Mouse (Mus musculus) thymus, postnatal 25 days (tissue): ENCODE measurements at regions not wholly inside any gene's neighbourhood (a gene's known extent, or its start where the extent isn't known, plus 50 kb on each side); places are given as distances from the start of the nearest gene placed in this dataset.
"Not testable (repeated sequence)": the region's sequence is repeated elsewhere in the genome, so short reads cannot be mapped to it uniquely, and the experiment has no call there.

Source experiments
- DNase-seq: peaks from one replicate; pipeline ENCODE4 v3.0.0; 2022

DNA sequence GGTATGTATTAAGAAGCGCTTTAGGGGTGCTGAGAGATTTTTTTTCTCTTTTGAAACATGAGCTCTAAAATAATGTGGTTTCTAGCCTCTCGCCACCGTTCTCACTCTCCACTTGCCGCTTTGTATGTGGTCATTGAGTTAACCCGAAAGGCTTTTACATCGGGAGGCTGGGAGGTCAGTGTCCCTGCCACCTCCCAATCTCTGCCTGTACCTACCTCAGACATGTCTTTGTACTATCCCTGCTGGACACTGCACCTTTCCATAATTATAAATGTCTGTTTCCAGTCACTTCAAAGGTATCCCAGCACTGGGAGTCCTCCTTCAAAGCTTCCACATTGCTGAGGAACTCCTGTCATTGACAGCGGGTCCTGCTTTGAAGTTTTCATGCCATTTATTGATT, 347.6 kb upstream of the Tbc1d2b start:
- no peak for DNase-seq

DNA sequence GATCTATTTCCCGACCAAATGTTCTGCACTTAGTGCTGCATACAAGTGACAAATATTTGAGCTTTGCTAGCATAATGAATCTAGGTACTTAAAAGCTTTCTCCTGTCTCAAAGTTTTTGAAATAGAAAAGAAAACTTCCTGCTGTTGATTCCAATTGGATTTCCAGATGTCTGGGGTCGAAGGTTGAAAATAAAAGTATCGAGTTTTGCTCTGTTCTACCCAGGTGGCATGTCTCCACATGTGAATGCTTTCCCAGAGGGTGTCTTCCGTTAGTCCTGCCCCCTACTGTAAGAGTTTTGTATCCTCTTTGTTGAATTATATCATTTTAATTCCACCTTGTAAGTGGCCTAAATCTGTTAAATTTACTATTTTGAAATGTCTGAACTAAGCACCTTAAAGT, 327.3 kb upstream of the Tbc1d2b start:
- DNase-seq: no peak

DNA sequence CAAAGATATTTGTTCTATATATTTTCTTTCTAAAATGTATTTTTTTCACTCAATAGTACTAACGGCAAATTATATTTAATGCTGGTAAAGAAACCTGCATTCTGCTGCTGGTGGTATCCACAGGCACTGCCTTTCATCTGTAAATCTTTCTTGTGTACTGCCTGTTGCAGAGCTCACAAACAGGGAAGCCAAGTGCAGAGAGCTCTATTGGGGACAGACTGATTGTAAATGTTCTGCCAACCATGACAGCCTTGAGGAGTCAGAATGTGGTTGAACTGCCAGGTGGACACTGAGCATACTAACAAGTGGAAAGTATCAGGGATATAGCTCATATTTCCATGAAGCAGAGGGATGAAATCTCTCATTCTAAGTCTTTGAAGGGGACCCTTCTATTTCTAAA, 286.1 kb upstream of the Tbc1d2b start:
- no peak for DNase-seq

DNA sequence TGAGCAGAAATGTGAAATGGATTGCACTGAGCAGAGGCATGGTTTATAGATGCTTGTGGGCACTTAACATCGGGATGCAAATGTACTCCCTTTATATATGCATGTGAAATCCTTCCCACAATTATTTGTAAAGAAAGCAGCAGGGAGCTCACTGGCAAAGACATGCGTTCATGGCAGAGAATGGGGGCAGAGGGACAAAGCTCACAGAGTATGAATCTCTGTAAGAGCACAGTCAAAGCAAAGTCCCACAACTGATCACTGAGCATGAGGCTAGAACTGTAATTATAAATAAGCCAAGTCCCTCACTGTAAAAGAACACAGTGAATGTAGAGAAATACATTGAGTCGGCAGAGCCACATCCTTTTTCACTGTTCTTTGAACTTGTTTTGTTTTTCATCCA, 285.6 kb upstream of the Tbc1d2b start:
- DNase-seq: no peak

DNA sequence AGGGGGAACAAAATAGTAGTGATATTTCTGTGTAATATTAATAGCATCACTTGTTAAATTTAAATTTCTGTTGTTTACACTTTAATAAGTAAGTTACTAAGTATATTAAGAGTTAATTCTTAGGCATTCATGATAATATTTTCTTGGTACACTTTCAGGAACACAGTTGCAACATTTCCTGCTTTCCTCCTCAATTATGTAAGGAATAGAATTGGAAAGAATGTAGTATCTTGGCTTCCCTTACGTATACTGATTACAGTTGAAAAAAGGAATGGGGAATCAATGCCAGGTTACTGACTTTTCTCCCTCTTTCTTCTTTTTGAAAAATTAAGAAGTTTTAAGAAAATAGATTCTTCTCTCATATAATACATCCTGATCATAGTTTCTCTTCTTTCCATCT, 277.3 kb upstream of the Tbc1d2b start:
- DNase-seq: no peak

DNA sequence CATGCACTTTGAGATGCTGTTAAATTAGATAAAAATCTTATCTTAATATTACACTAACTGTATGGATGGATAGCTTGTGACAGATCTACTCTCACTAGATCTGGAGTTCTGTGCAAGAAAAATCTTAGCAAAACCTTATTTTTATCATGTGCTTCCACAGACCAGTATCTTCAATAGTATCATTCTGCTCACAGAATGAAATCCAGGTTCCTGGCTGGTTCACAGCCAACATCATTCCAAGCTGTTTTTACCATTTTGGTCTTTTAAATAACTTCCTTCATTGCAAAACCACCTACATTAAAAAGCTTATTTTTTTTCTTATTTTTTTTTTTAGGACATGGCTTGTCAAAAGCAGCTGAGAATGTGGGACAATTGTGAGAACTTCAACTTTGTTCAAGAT, 276.1 kb upstream of the Tbc1d2b start:
- DNase-seq: no peak

DNA sequence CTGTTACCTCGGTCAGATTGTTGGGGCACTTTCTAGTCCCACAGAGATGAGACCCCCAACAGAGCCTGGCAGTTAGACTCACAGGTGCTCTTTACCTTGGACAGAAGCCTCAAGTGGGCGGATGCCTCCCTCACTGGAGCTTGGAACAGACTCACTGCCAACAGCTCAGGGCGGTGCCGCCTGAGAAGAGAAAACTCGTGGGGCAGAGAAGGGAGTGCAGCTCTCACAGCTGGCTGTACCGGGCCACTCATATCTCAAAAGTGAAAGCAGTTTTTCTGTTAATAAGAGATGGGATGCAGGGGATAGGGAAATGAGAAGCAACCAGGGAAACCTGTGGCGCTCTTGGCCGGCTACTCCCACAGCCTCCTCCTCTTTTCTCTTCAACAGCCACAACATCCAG, 267.1 kb upstream of the Tbc1d2b start:
- not testable (repeated sequence) for DNase-seq

DNA sequence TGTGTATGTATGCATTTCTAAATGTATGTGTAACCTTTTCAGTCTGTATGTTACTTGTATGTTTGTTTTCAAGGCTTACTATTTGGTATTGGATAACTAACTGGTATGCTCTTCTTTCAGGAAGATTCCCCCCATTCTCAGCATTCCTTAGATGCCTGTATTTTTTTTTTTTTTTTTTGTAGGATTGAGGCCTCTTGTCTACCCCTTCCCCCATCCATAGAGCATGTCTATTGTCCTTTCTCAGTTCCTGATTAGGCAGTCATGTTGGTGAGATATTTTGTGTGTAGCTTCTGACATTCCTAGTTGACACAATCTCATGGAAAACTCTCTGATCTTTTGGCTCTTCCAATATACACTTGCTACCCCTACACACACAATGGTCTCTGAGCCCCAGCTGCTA, 262.8 kb upstream of the Tbc1d2b start:
- no peak for DNase-seq

DNA sequence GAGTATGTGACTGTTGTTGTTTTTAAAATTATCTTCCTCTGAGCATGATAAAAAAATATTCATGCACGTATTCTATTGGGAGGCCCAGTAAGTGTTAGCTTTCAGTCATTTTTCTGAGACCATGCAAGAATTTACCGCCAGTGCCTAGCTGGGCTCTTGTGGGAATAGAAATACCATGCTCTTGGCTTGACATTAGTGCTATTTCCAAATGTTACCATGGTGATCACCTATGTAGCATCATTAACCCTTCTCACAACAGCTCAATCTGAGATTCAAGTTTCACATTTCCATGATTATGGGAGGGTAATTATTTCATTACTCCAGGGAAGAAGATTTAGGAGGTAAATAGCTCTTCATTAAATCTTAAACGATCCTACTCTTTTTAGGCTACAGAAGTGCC, 250.6 kb upstream of the Tbc1d2b start:
- no peak for DNase-seq

DNA sequence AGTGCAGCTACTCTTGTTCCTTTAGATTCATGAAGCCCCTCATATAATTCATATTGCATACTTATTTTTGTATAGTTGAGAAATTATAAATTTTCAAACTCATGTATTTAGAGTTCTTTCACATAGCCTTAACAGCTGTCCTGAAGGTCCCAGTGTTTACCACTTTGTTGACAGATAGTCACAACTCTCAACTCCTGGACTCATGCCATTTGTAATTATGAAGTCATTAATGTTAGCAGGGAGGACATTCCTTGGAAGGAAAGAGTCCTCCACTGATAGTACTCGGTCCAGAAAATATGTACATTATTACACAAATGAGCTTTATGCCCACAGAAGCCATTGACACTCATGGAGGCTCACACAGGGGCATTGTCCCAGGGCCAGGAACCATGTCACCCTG, 224.3 kb upstream of the Tbc1d2b start:
- DNase-seq: no peak

DNA sequence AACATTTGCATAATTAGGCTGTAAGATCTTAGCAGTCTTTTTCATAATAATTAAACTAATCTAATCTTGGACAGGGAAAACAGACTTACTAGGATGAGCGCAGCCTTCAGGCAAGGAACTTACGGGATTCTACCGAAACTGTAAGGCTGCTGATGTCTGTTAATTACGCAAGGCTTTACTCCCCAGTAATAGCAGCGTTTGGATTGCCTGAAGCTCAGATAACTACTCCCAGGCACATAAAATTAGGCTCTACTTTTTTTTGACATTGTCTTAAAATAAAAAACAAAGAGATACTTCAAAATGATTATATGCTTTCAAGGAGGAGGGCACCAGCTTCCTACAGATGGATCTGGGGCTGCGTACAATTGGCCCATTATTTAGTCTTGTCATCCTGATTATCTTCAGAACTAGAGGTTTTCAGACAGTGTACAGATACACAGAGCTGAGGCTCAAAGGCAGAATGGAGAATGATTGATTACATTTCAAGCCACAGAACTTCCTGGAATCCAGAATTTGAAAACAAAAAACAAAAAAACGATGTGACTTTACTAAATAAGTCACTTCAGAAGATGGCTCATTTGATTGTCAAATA, 220.1 kb upstream of the Tbc1d2b start:
- no peak for DNase-seq

DNA sequence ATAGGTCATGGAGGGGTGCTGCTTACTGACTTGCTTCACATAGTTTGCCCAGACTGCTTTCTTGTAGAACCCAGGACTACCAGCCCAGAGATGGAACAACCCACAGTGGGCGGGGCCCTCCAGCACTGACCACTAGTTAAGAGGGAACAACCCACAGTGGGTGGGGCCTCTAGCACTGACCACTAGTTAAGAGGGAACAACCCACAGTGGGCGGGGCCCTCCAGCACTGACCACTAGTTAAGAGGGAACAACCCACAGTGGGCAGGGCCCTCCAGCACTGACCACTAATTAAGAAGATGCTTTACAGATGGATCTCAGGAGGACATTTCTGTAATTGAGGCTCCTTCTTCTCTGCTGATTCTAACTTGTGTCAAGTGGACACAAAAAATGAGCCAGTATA, 180.0 kb upstream of the Tbc1d2b start:
- no peak for DNase-seq

DNA sequence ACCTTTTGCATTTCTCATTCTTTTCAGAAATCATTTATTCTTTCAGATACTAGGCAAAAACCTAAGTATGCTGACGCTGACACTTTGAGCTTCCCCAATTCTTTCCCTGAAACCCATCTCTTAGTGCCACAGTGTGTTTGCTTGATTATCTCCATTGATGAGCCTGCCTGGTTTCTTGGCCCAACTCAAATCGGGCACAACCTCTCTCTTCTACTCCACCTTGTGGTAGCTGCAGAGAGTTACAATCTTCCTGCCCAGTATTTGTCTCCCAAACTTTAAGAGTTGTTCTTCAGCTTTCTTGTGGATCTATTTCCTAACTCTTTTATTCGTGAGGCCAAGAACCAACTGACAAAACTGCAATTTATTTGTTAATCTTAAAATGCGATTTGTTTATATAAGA, 176.4 kb upstream of the Tbc1d2b start:
- peak; percentile 3 for DNase-seq

DNA sequence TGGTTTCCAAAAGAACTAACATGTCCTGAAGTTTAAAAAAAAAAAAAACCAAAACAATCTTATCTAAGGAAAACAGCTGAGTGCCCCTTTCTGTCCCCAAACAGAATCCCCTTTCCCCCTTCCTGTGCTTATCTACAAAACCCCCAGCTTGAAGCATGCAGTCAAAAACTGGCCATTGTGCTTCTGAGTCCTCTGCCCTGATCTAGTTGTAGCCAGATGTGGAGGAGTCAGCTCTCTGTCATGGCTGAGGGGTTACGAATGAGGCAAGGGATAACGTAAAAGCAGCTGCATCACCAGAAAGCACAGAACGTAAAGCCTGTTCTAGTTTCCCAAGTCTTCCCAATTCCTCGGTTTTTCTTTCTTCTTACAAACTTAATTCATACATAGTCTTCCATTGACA, 164.3 kb upstream of the Tbc1d2b start:
- no peak for DNase-seq

DNA sequence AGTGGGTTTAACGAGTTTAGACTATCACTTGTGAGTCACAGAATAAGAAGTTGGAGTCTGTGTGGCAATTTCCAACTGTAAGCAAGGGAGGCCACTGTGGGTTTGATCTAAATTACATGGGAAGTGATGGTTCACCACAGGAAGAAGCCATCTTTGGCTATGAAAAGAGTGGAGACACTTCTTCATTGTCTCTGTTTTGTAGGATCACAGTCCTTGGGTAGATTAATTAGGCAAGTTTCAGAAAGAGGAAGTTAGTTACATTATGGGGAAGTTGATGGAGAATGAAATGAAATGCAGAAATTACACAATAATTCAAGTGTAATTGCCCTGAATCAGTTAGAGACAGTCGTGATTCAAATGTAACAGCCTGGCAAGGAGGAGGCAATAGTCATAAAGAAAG, 160.3 kb upstream of the Tbc1d2b start:
- no peak for DNase-seq

DNA sequence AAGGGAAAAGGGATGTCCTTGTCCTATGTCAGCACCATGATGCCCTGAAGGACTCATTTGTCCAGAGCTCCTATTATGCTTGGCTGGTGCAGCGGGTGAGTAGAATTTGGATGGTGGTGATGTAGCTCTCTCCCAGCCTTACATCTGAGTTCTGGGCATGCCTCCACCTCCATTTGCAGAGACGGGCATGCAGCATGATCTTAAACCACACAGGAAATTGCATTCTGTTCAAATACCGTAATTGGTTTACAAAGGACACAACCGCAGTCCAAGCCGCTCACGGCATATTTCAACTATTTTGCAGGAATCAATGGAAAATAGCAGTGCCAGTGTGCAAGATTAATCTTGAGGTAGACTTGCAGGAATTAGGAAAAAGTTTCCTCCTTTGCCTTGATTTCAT, 151.1 kb upstream of the Tbc1d2b start:
- no peak for DNase-seq

DNA sequence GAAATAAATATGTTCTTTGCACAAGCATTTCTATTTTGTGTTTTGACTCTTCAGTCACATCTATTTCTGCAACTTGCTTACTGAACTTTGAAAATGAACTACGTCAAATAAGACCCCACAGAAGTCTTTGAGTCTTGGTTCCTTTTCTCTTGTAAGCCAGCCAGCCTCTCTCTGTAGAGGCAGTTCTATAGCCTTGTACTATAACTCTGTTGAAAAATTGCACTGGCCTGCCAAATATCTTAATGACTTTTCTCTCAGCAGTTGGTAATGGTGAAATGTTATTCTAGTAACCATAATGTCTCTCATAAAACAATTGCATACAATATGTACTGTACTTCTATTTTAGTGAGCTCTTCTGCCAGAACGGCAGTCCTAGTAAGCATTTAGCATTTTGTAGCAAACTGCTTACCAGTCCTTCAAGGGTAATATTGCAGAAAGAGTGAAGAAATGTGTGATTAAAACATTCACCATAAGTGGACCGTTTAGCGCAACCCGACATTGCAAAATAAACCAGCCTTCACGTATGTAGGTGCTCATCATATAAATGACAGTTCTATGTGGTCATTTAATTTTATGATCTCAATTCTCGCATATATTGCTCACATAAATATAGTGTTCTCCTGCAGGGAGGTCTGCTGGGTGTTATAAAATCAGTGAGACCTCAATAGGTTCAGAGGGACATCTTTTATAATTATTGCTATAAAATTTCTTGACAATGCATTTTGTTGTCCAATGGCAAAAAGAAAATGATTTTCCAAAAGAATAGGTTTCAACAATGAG, 149.3 kb upstream of the Tbc1d2b start:
- DNase-seq: no peak

DNA sequence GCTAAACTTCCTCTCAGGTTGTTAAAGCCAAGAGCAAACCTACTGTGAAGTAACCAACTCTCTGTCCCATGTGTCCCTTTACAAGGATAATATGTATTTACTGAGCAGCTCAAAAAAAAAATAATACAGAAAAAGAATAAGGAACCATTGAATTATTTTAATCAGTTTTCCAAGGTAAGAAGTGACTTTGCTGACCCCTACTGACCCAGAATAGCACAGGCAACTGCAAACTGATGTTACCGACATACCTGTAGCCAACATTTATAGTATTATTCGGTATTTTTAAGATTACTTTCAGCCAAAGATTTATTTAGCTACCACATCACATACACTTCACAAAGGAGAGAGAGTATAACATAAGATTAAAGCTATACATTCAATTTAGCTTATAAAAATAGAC, 138.2 kb upstream of the Tbc1d2b start:
- no peak for DNase-seq

DNA sequence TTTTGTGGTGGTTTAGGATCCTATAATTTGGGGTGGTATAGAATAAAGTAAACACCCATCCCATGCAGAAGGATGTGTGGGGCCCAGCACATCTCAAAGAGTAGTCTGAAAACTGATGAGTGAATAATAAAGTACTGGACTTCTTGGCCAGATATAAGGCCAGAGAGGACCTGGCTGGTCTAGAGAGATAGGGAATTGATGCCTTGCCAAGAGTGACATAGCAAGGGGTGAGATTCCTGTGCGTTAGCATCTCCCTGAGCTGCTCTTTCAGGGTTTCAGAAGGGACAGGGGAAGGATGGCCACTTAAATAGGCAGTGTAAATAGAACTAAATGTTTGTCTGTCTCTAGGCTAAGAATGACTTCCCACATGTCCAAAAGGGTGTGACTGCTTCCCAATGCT, 137.0 kb upstream of the Tbc1d2b start:
- no peak for DNase-seq

DNA sequence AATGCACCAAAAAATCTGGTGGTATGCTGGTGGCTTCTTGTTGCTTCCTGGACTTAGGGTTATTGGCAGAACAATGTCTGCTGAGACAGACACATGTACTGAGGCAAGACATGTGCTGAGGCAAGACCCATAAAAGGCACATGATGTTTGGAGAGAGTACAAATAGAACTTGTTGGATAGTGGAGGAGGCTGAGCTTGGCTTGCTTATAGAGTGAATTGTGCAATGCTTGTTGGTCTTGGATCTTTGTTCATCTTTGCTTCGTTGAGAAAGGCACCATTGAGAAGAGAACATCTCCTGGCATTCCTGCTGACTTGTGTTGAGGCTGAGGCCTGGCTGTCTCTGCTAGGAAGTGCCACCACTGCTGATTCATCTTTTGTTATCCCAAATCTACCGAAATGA, 117.8 kb upstream of the Tbc1d2b start:
- no peak for DNase-seq

DNA sequence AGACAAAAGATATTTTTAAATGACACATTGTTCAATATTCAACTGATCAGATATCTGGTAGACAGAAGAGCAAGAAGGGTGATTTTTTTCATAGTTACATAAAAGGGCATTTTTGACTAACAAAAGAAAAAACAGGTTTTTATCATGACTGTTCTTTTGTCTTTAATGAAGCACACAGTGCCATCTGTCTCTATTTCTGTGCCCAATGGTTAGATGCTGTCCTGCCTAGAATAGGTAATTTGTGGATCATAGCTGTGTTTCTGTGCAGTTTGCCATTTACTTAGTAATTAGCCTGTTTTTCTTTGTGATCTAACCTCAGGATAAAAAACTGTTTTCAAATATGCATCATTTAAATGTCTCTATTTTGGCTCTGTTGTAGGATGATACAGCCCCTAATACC, 114.4 kb upstream of the Tbc1d2b start:
- DNase-seq: no peak

DNA sequence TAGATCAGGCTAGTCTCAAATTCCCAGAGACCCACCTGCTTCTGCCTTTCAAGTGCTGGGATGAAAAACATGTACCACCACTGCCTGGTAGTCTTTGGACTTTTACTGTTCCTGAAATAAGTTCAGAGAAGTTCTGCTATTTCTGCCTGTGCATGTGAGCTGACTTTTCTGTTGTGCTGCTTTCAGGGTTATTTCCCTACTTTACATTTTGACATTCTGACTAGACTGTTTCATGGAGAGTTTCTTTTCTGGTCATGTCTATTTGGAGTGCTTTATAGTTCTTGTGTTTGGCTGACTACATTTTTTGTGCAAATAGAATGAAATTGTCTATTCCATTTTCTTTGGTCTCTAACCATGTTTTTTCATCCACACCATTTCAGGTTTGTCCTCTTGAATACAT, 109.5 kb upstream of the Tbc1d2b start:
- no peak for DNase-seq

DNA sequence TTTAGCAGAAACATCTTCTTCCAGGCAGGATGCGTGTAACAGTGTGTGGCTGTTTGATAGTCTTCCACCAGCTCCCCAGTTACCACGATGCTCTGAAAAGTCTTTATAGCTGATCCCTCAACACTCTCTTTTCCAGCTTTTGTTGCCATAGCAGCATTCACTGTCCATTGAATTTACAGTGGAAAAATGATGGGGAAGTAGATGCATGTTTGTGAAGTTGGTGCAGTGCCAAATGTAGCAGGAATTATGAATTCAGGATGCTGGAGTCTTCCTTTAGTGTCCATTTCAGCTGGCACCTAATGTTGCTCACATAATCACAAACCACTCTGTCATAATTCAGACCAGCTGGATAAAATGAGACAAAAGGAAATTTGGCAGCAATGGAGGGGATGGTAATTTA, 99.0 kb upstream of the Tbc1d2b start:
- no peak for DNase-seq

DNA sequence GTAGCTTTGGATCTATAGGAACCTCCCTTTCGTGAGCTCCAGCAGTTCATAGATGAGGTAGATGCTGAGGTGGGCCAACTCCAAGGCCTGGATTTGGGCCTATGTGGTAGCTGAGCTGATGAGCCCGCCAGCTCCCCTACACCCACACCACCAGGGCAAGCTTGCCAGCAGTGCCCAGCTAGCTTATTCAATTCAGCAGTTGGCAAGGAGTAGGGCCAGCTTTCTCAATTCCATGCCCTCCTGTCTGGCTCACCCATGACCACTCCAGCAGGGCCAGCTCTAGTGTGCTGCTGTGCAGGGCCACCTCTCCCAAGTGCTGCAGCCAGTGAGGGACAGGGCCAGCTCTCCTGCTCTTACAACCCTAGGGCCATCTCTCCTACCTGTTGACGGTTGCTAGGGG, 97.1 kb upstream of the Tbc1d2b start:
- no peak for DNase-seq

DNA sequence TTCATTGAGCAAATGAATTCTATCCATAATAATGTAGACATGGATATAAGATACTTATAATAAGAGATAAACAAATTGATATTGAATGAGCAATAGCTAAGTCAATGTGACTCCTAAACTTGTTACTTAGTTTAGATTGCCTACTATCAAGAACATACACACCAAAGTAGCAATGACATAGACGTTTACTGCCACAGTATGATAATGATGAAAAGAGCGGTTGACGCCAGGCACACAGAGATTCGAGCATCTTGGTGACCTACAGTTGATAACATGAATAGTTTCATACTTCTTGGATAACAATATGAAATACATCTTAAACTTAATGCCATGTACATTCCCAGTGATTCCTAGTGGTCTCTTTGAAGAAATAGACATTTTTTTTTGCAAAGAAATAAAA, 55.9 kb upstream of the Tbc1d2b start:
- DNase-seq: no peak
